Mouse (Mus musculus) Patski (cell line): Measurements from ENCODE around the gene Nr2f6. TPM values are rescaled to one million over a fixed set of nuclear protein-coding genes. Genes with fewer than 3 reads are reported as not detected.

Source experiments
- ATAC-seq: fragments of 100-300 bp; one replicate; pipeline ENCODE4 v1.8.0; 2021
- CTCF ChIA-PET: fragments of 350-600 bp; sonication (Branson Sonifier 250); formaldehyde crosslinking; loops from one replicate; lab custom pipeline; 2022; ENCODE audit warnings: inconsistent platforms; lab: Charles Lee
- POLR2A ChIA-PET: fragments of 350-600 bp; sonication (Branson Sonifier 250); formaldehyde crosslinking; loops from one replicate; lab custom pipeline; 2022; ENCODE audit warnings: antibody characterized with exemption, inconsistent platforms; lab: Charles Lee
- DNase-seq: peaks from one replicate; pipeline ENCODE4 v3.0.0-alpha.2; 2011; ENCODE audit warnings: low read depth, low spot score
- H3K27me3 ChIP-seq: fragments of 371-371 bp; one replicate; pipeline ENCODE4 v1.5.1; 2021
- CTCF ChIP-seq: fragments of 100-300 bp; IDR thresholded peaks from one replicate; pipeline ENCODE4 v1.5.1; 2021
- in situ Hi-C: fragments of 300-500 bp; cut with MboI; formaldehyde crosslinking; loops from 3 replicates; pipeline ENCODE4 v1.11.1; 2018; ENCODE audit warnings: low pct_unique_long_range_greater_than_20kb, mixed read lengths
- polyA plus RNA-seq: library from polyadenylated mRNA; unstranded; gene quantifications from one replicate; pipeline ENCODE4 v1.2.3, GENCODE M21; 2021

The Nr2f6 gene
- polyA plus RNA-seq, 1 experiment from 2014 or later, result 140 TPM

GRCm38 (mm10) chr8:71379512-71380075, 2.2 kb downstream of the Nr2f6 start:
- H3K27me3 ChIP-seq, result no peaks in the 10 kb centered on the region
- ATAC-seq (no peak), DNase-seq (no peak)
- CTCF ChIA-PET, result interaction anchor here (1.4 to 3.0 kb wide), 3 partner anchors 8 to 27 kb away, joined by 3 to 12 read pairs (median 3); partner anchors contain the start of genes Ankle1 and Ocel1
- TF ChIP-seq CTCF, result no peak
- in situ Hi-C loops, result no loop called here
- POLR2A ChIA-PET, result interaction anchor here (1.8 to 2.7 kb wide), 3 partner anchors 12 to 24 kb away, joined by 5 to 11 read pairs (median 5); partner anchors contain the start of gene Babam1

GRCm38 (mm10) chr8:71379008-71379407, 2.8 kb downstream of the Nr2f6 start:
- POLR2A ChIA-PET, result interaction anchor here (1.8 to 2.7 kb wide), 3 partner anchors 11 to 24 kb away, joined by 5 to 11 read pairs (median 5); partner anchors contain the start of gene Babam1
- no peak for ATAC-seq
- CTCF ChIA-PET, result interaction anchor here (1.4 to 1.8 kb wide), 2 partner anchors 26 to 28 kb away, joined by 3 read pairs; partner anchors contain the start of gene Ankle1
- in situ Hi-C loops, result no loop called here
- H3K27me3 ChIP-seq, result no peaks in the 10 kb centered on the region
- TF ChIP-seq CTCF, result no peak
- no peak for DNase-seq

- CTCF ChIA-PET, result interaction anchor here (1.2 kb wide), 1 partner anchor 88 kb away, joined by 3 read pairs; the partner anchor contains the start of gene Mrpl34
- DNase-seq (no peak), ATAC-seq (no peak)
- POLR2A ChIA-PET, result no interaction called here
- in situ Hi-C loops, result no loop called here
- no peak for TF ChIP-seq CTCF
- H3K27me3 ChIP-seq, result no peaks in the 10 kb centered on the region
Measured at GRCm38 (mm10) chr8:71376423-71377030, 5.2 kb downstream of the Nr2f6 start.

DNA sequence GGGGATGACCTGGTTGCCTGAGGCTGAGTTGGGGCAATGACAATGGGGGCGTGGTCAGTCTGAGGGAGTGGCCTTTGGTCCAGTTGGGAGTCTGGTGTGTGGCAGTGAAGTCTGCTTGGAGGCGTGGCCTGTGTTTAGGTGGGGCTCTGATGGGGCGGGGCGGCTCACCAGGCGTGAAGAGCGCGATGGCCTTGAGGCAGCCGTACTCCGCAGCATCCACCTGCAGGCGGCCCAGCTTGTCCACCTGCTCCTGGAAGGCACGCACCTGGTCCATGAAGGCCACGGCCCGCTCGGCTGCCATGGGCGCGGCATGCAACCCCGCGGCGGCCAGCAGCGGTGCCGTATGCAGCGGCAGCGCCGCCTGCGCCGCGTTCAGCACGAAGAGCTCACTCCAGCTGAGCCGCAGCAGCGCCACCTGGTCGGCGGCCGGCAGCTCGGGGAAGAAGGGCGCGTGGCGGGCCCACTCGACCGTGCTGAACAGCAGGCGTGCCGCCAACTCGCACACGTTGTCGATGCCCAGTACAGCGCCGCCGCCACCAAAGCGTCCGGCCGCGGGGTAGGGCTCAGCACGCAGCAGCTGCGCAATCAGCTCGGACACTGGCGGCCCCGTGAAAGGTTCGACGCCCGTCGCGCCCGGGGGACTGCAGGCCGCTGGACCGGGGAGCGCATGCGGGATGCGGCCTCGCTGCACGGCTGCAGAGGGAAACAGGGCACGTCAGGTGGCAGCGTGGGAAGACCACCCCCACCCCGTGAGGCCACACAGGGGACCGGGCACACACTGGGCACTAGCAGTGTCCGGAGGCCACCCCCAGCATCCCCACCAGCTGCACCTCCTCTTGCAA, 6.0 kb downstream of the Nr2f6 start:
- POLR2A ChIA-PET, result no interaction called here
- DNase-seq, result no peak
- no peaks in the 10 kb centered on the region for H3K27me3 ChIP-seq
- no peak for ATAC-seq
- in situ Hi-C loops, result no loop called here
- no peak for TF ChIP-seq CTCF
- CTCF ChIA-PET, result interaction anchor here (1.2 kb wide), 1 partner anchor 89 kb away, joined by 3 read pairs; the partner anchor contains the start of gene Mrpl34

GRCm38 (mm10) chr8:71374616-71375206, 7.0 kb downstream of the Nr2f6 start:
- no peaks in the 10 kb centered on the region for H3K27me3 ChIP-seq
- ATAC-seq, result no peak
- CTCF ChIA-PET, result no interaction called here
- DNase-seq, result no peak
- POLR2A ChIA-PET, result no interaction called here
- no peak for TF ChIP-seq CTCF
- in situ Hi-C loops, result loop anchor here (5.0 to 25.0 kb wide), 2 partner anchors 33 to 487 kb away; partner anchors contain the start of genes Ankle1, Rpl18a and Slc5a5

GRCm38 (mm10) chr8:71373000-71373399, 8.8 kb downstream of the Nr2f6 start:
- DNase-seq (no peak), ATAC-seq (no peak)
- ChIA-PET POLR2A (interaction anchor here (1.0 to 2.4 kb wide), 2 partner anchors 8 to 24 kb away, joined by 4 to 16 read pairs; partner anchors contain the start of genes Babam1 and Nr2f6), CTCF (interaction anchor here (1.2 to 3.0 kb wide), 4 partner anchors 8 to 34 kb away, joined by 4 to 14 read pairs (median 12); partner anchors contain the start of genes Babam1 and Nr2f6)
- no peak for TF ChIP-seq CTCF
- in situ Hi-C loops, result loop anchor here (5.0 to 25.0 kb wide), 2 partner anchors 34 to 486 kb away; partner anchors contain the start of genes Ankle1, Rpl18a and Slc5a5
- H3K27me3 ChIP-seq, result no peaks in the 10 kb centered on the region

GRCm38 (mm10) chr8:71372427-71372826, 9.3 kb downstream of the Nr2f6 start:
- POLR2A ChIA-PET, result interaction anchor here (0.5 to 2.4 kb wide), 4 partner anchors 9 to 1947 kb away, joined by 3 to 16 read pairs (median 4); partner anchors contain the start of genes Ankle1 and Nr2f6
- no peak for TF ChIP-seq CTCF
- no peaks in the 10 kb centered on the region for H3K27me3 ChIP-seq
- in situ Hi-C loops, result loop anchor here (5.0 to 25.0 kb wide), 2 partner anchors 35 to 485 kb away; partner anchors contain the start of genes Ankle1, Rpl18a and Slc5a5
- CTCF ChIA-PET, result interaction anchor here (1.1 to 3.0 kb wide), 4 partner anchors 9 to 32 kb away, joined by 3 to 14 read pairs (median 12); partner anchors contain the start of genes Babam1 and Nr2f6
- ATAC-seq (no peak), DNase-seq (no peak)

GRCm38 (mm10) chr8:71371236-71371848, 10.4 kb downstream of the Nr2f6 start, which contains the start of gene Ocel1:
Ocel1 (plus strand) TSS chr8:71371298.
- in situ Hi-C loops, result loop anchor here (5.0 to 25.0 kb wide), 2 partner anchors 36 to 484 kb away; partner anchors contain the start of genes Ankle1, Rpl18a and Slc5a5
- ATAC-seq, result peak; percentile 85

More at GRCm38 (mm10) chr8:71371236-71371848, 10.4 kb downstream of the Nr2f6 start, which contains the start of gene Ocel1:
- no peak for TF ChIP-seq CTCF
- POLR2A ChIA-PET, result interaction anchor here (0.6 to 2.4 kb wide), 5 partner anchors 8 to 61 kb away, joined by 3 to 16 read pairs (median 4); partner anchors contain the start of genes Ankle1 and Nr2f6
- no peaks in the 10 kb centered on the region for H3K27me3 ChIP-seq
- CTCF ChIA-PET, result interaction anchor here (1.1 to 3.0 kb wide), 4 partner anchors 10 to 33 kb away, joined by 3 to 14 read pairs (median 12); partner anchors contain the start of genes Babam1 and Nr2f6
- DNase-seq, result peak; percentile 90
